Mouse (Mus musculus) spleen, adult 2 months (tissue): ENCODE data around the gene Psmg4.

Source experiments
- CTCF ChIP-seq: fragments of 200-500 bp; IDR thresholded peaks from 2 replicates; pipeline ENCODE4 v1.5.1; 2011; ENCODE audit warnings: mild to moderate bottlenecking, inconsistent platforms; ENCODE audit not compliant: insufficient read depth, insufficient read length, insufficient replicate concordance; ENCODE audit errors: extremely low read depth
- POLR2A ChIP-seq: fragments of 200-500 bp; IDR thresholded peaks from 2 replicates; pipeline ENCODE4 v1.6.1; 2011; ENCODE audit warnings: low read depth, low read length, inconsistent platforms

GRCm38 (mm10) chr13:34149463-34150176 is 13.1 kb upstream of the Psmg4 start:
- TF ChIP-seq CTCF, result no peak
- TF ChIP-seq POLR2A, result no peak
